In genomic region chr6:6917334-6917733, GRCm38 (mm10) we compare ENCODE assay signal across 40 mouse cellular contexts. TPM values are rescaled to one million over a fixed set of nuclear protein-coding genes. Genes with fewer than 3 reads are reported as not detected.
"Had no signal": no experiment of that assay in that cellular context is flagged by ENCODE, and none has a peak within 500 bp of the region (broad histone marks: within the 10 kb centered on the region; RNA-seq: fewer than 3 reads in every experiment).

No protein-coding gene starts in this region.

- H3K4me2 ChIP-seq: limb, embryonic 12.5 days; limb, embryonic 13.5 days; limb, embryonic 15.5 days; liver, embryonic 11.5 days; liver, embryonic 12.5 days; liver, embryonic 13.5 days; liver, embryonic 15.5 days; lung, embryonic 14.5 days; lung, embryonic 15.5 days; midbrain, embryonic 11.5 days; midbrain, embryonic 12.5 days; midbrain, embryonic 13.5 days; midbrain, embryonic 15.5 days; neural tube, embryonic 12.5 days; neural tube, embryonic 13.5 days had no signal

- H3K9ac ChIP-seq: limb, embryonic 12.5 days; limb, embryonic 13.5 days; limb, embryonic 15.5 days; liver, embryonic 12.5 days; liver, embryonic 13.5 days; liver, embryonic 14.5 days; liver, embryonic 15.5 days; liver, postnatal 0 days; lung, embryonic 14.5 days; lung, embryonic 15.5 days; midbrain, embryonic 12.5 days; midbrain, embryonic 13.5 days; midbrain, embryonic 15.5 days; neural tube, embryonic 12.5 days; neural tube, embryonic 13.5 days had no signal

- H3K4me3 ChIP-seq: limb, embryonic 10.5 days; limb, embryonic 12.5 days; limb, embryonic 13.5 days; limb, embryonic 15.5 days; liver, embryonic 12.5 days; liver, embryonic 13.5 days; liver, embryonic 15.5 days; lung, embryonic 15.5 days; megakaryocyte, embryonic 14.5 days; midbrain, embryonic 10.5 days; midbrain, embryonic 12.5 days; midbrain, embryonic 13.5 days; midbrain, embryonic 15.5 days; myocyte; neural tube, embryonic 12.5 days; neural tube, embryonic 13.5 days had no signal

- H3K4me1 ChIP-seq: limb, embryonic 10.5 days; limb, embryonic 12.5 days; limb, embryonic 15.5 days; liver, embryonic 12.5 days; liver, embryonic 13.5 days; liver, embryonic 15.5 days; lung, embryonic 15.5 days; megakaryocyte, embryonic 14.5 days; midbrain, embryonic 10.5 days; midbrain, embryonic 12.5 days; midbrain, embryonic 13.5 days; midbrain, embryonic 15.5 days; neural tube, embryonic 12.5 days; neural tube, embryonic 13.5 days had no signal

- DNase-seq: left cerebral cortex, postnatal 4 days; liver; liver, embryonic 13.5 days; liver, postnatal 0 days; lung, adult 18-20 months; lung, adult 2 months; lung, embryonic 14.5 days; lung, postnatal 10 days; lung, postnatal 14 days; lung, postnatal 36 days; lung, postnatal 4 days had no signal

- H3K27me3 ChIP-seq: limb, embryonic 15.5 days; liver, embryonic 12.5 days; liver, embryonic 13.5 days; liver, embryonic 15.5 days; lung, embryonic 15.5 days; midbrain, embryonic 12.5 days; midbrain, embryonic 13.5 days; midbrain, embryonic 15.5 days; neural tube, embryonic 12.5 days; neural tube, embryonic 13.5 days had no signal

- H3K36me3 ChIP-seq: limb, embryonic 10.5 days; limb, embryonic 12.5 days; limb, embryonic 13.5 days; limb, embryonic 15.5 days; liver, embryonic 12.5 days; liver, embryonic 13.5 days; liver, embryonic 15.5 days; lung, embryonic 15.5 days; midbrain, embryonic 10.5 days; midbrain, embryonic 12.5 days; midbrain, embryonic 13.5 days; midbrain, embryonic 15.5 days; neural tube, embryonic 12.5 days; neural tube, embryonic 13.5 days had no signal

- H3K27ac ChIP-seq: limb, embryonic 10.5 days; limb, embryonic 12.5 days; limb, embryonic 13.5 days; limb, embryonic 15.5 days; liver, embryonic 12.5 days; liver, embryonic 13.5 days; liver, embryonic 14.5 days; liver, embryonic 15.5 days; lung, embryonic 15.5 days; macrophage; midbrain, embryonic 10.5 days; midbrain, embryonic 12.5 days; midbrain, embryonic 13.5 days; midbrain, embryonic 15.5 days; neural tube, embryonic 12.5 days; neural tube, embryonic 13.5 days had no signal

- H3K9me3 ChIP-seq: limb, embryonic 10.5 days; limb, embryonic 12.5 days; limb, embryonic 13.5 days; limb, embryonic 15.5 days; liver, embryonic 12.5 days; liver, embryonic 13.5 days; liver, embryonic 15.5 days; lung, embryonic 15.5 days; megakaryocyte, embryonic 14.5 days; midbrain, embryonic 10.5 days; midbrain, embryonic 12.5 days; midbrain, embryonic 13.5 days; midbrain, embryonic 15.5 days; neural tube, embryonic 12.5 days; neural tube, embryonic 13.5 days had no signal

- ATAC-seq: liver, embryonic 12.5 days; liver, postnatal 0 days; lung, postnatal 0 days; midbrain, embryonic 13.5 days; midbrain, embryonic 15.5 days; midbrain, embryonic 16.5 days had no signal

RNA-seq across cellular contexts. Expression of gene Dlx5, which starts 35.4 kb away (rescaled TPM):
- total RNA-seq: liver, adult 2 months; megakaryocyte progenitor cell, adult 5-6 weeks; megakaryocyte, adult 5-6 weeks; megakaryocyte-erythroid progenitor cell, adult 5-6 weeks; monocyte, adult 5-6 weeks had no signal
- polyA plus RNA-seq: liver, adult 2 months; liver, embryonic 12.5 days; liver, embryonic 13.5 days; liver, embryonic 14.5 days; liver, embryonic 15.5 days; liver, postnatal 0 days; lung, adult 2 months; lung, postnatal 0 days; macrophage; myocyte had no signal

RNA-seq across cellular contexts. Expression of gene Dlx6, which starts 54.2 kb away (rescaled TPM):
- total RNA-seq: liver, adult 2 months; megakaryocyte progenitor cell, adult 5-6 weeks; megakaryocyte, adult 5-6 weeks; megakaryocyte-erythroid progenitor cell, adult 5-6 weeks; monocyte, adult 5-6 weeks had no signal
- polyA plus RNA-seq: liver, adult 2 months; liver, embryonic 11.5 days; liver, embryonic 12.5 days; liver, embryonic 13.5 days; liver, embryonic 14.5 days; liver, embryonic 15.5 days; liver, embryonic 16.5 days; liver, postnatal 0 days; lung, adult 2 months; lung, embryonic 14.5 days; lung, embryonic 15.5 days; lung, embryonic 16.5 days; lung, postnatal 0 days; macrophage; myocyte; neural tube, embryonic 11.5 days; neural tube, embryonic 12.5 days; neural tube, embryonic 13.5 days had no signal
